Mouse (Mus musculus): ENCODE results near the gene Vwa2. TPM values are rescaled to one million over a fixed set of nuclear protein-coding genes. Genes with fewer than 3 reads are reported as not detected.

Gene Vwa2
- polyA plus RNA-seq, 1 experiment: 1.6 TPM

- Histone ChIP-seq H3K4me1 (ENCODE audit: control insufficient read depth, insufficient read depth, low read length) (no peaks in the 10 kb centered on the region), H3K4me3 (ENCODE audit: low read depth, low read length) (no peak overlapping the region), H3K9me3 (replicated peaks; ENCODE audit: control insufficient read depth, insufficient read depth, low read length, poor library complexity, severe bottlenecking) (no peaks in the 10 kb centered on the region), H3K27ac (ENCODE audit: insufficient read depth, low read length) (no peak overlapping the region), H3K36me3 (ENCODE audit: control insufficient read depth, insufficient read depth, low read length, poor library complexity, severe bottlenecking) (no peaks in the 10 kb centered on the region), H3K27me3 (ENCODE audit: control insufficient read depth, insufficient read depth, low read length, poor library complexity, severe bottlenecking) (no peaks in the 10 kb centered on the region), H3K9ac (ENCODE audit: low read depth, poor library complexity, severe bottlenecking) (no peak overlapping the region)
- TF ChIP-seq CTCF (IDR thresholded peaks at IDR 0.05; ENCODE audit: low read depth, low read length) (no peak), POLR2A (IDR thresholded peaks at IDR 0.05; ENCODE audit: insufficient read depth, low read length) (no peak), EP300 (IDR thresholded peaks at IDR 0.05; ENCODE audit: insufficient read depth, low read depth, low read length) (no peak)
Observed at GRCm38 (mm10) chr19:56913761-56914160, 39.7 kb downstream of the Vwa2 start.

GRCm38 (mm10) chr19:56914658-56915057 is 40.6 kb downstream of the Vwa2 start:
- Histone ChIP-seq H3K36me3 (ENCODE audit: control insufficient read depth, insufficient read depth, low read length, poor library complexity, severe bottlenecking) (no peaks in the 10 kb centered on the region), H3K27me3 (ENCODE audit: control insufficient read depth, insufficient read depth, low read length, poor library complexity, severe bottlenecking) (no peaks in the 10 kb centered on the region), H3K4me3 (ENCODE audit: low read depth, low read length) (no peak overlapping the region), H3K27ac (ENCODE audit: insufficient read depth, low read length) (peak overlapping the region; percentile 46; the same call in 1 of the 2 replicates), H3K9ac (ENCODE audit: low read depth, poor library complexity, severe bottlenecking) (no peak overlapping the region), H3K4me1 (ENCODE audit: control insufficient read depth, insufficient read depth, low read length) (no peaks in the 10 kb centered on the region), H3K9me3 (replicated peaks; ENCODE audit: control insufficient read depth, insufficient read depth, low read length, poor library complexity, severe bottlenecking) (no peaks in the 10 kb centered on the region)
- TF ChIP-seq POLR2A (IDR thresholded peaks at IDR 0.05; ENCODE audit: insufficient read depth, low read length) (no peak), EP300 (IDR thresholded peaks at IDR 0.05; ENCODE audit: insufficient read depth, low read depth, low read length) (no peak), CTCF (IDR thresholded peaks at IDR 0.05; ENCODE audit: low read depth, low read length) (no peak)

- H3K36me3 ChIP-seq (ENCODE audit: control insufficient read depth, insufficient read depth, low read length, poor library complexity, severe bottlenecking): no peaks in the 10 kb centered on the region
- peak overlapping the region; percentile 41 for H3K27ac ChIP-seq (ENCODE audit: insufficient read depth, low read length)
- no peaks in the 10 kb centered on the region for H3K4me1 ChIP-seq (ENCODE audit: control insufficient read depth, insufficient read depth, low read length)
- H3K9me3 ChIP-seq (replicated peaks; ENCODE audit: control insufficient read depth, insufficient read depth, low read length, poor library complexity, severe bottlenecking): no peaks in the 10 kb centered on the region
- no peak overlapping the region for H3K9ac ChIP-seq (ENCODE audit: low read depth, poor library complexity, severe bottlenecking)
- H3K4me3 ChIP-seq (ENCODE audit: low read depth, low read length): peak overlapping the region; percentile 30
- TF ChIP-seq CTCF (IDR thresholded peaks at IDR 0.05; ENCODE audit: low read depth, low read length) (no peak), EP300 (IDR thresholded peaks at IDR 0.05; ENCODE audit: insufficient read depth, low read depth, low read length) (peak; percentile 69), POLR2A (IDR thresholded peaks at IDR 0.05; ENCODE audit: insufficient read depth, low read length) (no peak)
- no peaks in the 10 kb centered on the region for H3K27me3 ChIP-seq (ENCODE audit: control insufficient read depth, insufficient read depth, low read length, poor library complexity, severe bottlenecking)
Observed at GRCm38 (mm10) chr19:56915084-56915483, 41.0 kb downstream of the Vwa2 start.

- Histone ChIP-seq H3K27me3 (ENCODE audit: control insufficient read depth, insufficient read depth, low read length, poor library complexity, severe bottlenecking) (no peaks in the 10 kb centered on the region), H3K36me3 (ENCODE audit: control insufficient read depth, insufficient read depth, low read length, poor library complexity, severe bottlenecking) (no peaks in the 10 kb centered on the region), H3K9me3 (replicated peaks; ENCODE audit: control insufficient read depth, insufficient read depth, low read length, poor library complexity, severe bottlenecking) (no peaks in the 10 kb centered on the region), H3K9ac (ENCODE audit: low read depth, poor library complexity, severe bottlenecking) (no peak overlapping the region), H3K4me3 (ENCODE audit: low read depth, low read length) (no peak overlapping the region), H3K4me1 (ENCODE audit: control insufficient read depth, insufficient read depth, low read length) (no peaks in the 10 kb centered on the region), H3K27ac (ENCODE audit: insufficient read depth, low read length) (no peak overlapping the region)
- TF ChIP-seq POLR2A (IDR thresholded peaks at IDR 0.05; ENCODE audit: insufficient read depth, low read length) (no peak), CTCF (IDR thresholded peaks at IDR 0.05; ENCODE audit: low read depth, low read length) (peak; percentile 93), EP300 (IDR thresholded peaks at IDR 0.05; ENCODE audit: insufficient read depth, low read depth, low read length) (no peak)
Observed at GRCm38 (mm10) chr19:56919628-56920027, 45.6 kb downstream of the Vwa2 start.

GRCm38 (mm10) chr19:56920232-56920631 is 46.2 kb downstream of the Vwa2 start:
- Histone ChIP-seq H3K27me3 (ENCODE audit: control insufficient read depth, insufficient read depth, low read length, poor library complexity, severe bottlenecking) (no peaks in the 10 kb centered on the region), H3K9me3 (replicated peaks; ENCODE audit: control insufficient read depth, insufficient read depth, low read length, poor library complexity, severe bottlenecking) (no peaks in the 10 kb centered on the region), H3K4me1 (ENCODE audit: control insufficient read depth, insufficient read depth, low read length) (no peaks in the 10 kb centered on the region), H3K27ac (ENCODE audit: insufficient read depth, low read length) (no peak overlapping the region), H3K9ac (ENCODE audit: low read depth, poor library complexity, severe bottlenecking) (no peak overlapping the region), H3K36me3 (ENCODE audit: control insufficient read depth, insufficient read depth, low read length, poor library complexity, severe bottlenecking) (no peaks in the 10 kb centered on the region), H3K4me3 (ENCODE audit: low read depth, low read length) (no peak overlapping the region)
- TF ChIP-seq EP300 (IDR thresholded peaks at IDR 0.05; ENCODE audit: insufficient read depth, low read depth, low read length): no peak
- no peak for TF ChIP-seq POLR2A (IDR thresholded peaks at IDR 0.05; ENCODE audit: insufficient read depth, low read length)
- no peak for TF ChIP-seq CTCF (IDR thresholded peaks at IDR 0.05; ENCODE audit: low read depth, low read length)

GRCm38 (mm10) chr19:56921744-56922143 is 47.7 kb downstream of the Vwa2 start:
- no peaks in the 10 kb centered on the region for H3K4me1 ChIP-seq (ENCODE audit: control insufficient read depth, insufficient read depth, low read length)
- H3K9ac ChIP-seq (ENCODE audit: low read depth, poor library complexity, severe bottlenecking): no peak overlapping the region
- no peaks in the 10 kb centered on the region for H3K36me3 ChIP-seq (ENCODE audit: control insufficient read depth, insufficient read depth, low read length, poor library complexity, severe bottlenecking)
- no peak overlapping the region for H3K4me3 ChIP-seq (ENCODE audit: low read depth, low read length)
- no peak overlapping the region for H3K27ac ChIP-seq (ENCODE audit: insufficient read depth, low read length)
- H3K27me3 ChIP-seq (ENCODE audit: control insufficient read depth, insufficient read depth, low read length, poor library complexity, severe bottlenecking): no peaks in the 10 kb centered on the region
- no peaks in the 10 kb centered on the region for H3K9me3 ChIP-seq (replicated peaks; ENCODE audit: control insufficient read depth, insufficient read depth, low read length, poor library complexity, severe bottlenecking)
- no peak for TF ChIP-seq POLR2A (IDR thresholded peaks at IDR 0.05; ENCODE audit: insufficient read depth, low read length)
- no peak for TF ChIP-seq CTCF (IDR thresholded peaks at IDR 0.05; ENCODE audit: low read depth, low read length)
- TF ChIP-seq EP300 (IDR thresholded peaks at IDR 0.05; ENCODE audit: insufficient read depth, low read depth, low read length): no peak
